Mouse (Mus musculus) hindbrain, embryonic 16.5 days (tissue): Measurements from ENCODE around the gene Vamp5. TPM values are rescaled to one million over a fixed set of nuclear protein-coding genes. Genes with fewer than 3 reads are reported as not detected.

Experiments
- ATAC-seq: fragments of 200-750 bp; cut with Nextera tagmentation; 2 replicates; pipeline ENCODE4 v1.8.0; 2017; ENCODE audit warnings: moderate TSS enrichment, moderate library complexity
- H3K27ac ChIP-seq: fragments of 300-500 bp; sonication (generic); 2 replicates; pipeline ENCODE4 v1.5.1; 2014; ENCODE audit warnings: low read depth, mild to moderate bottlenecking, control low read depth, low read length, moderate library complexity
- H3K27me3 ChIP-seq: fragments of 300-500 bp; sonication (generic); replicated peaks from 2 replicates; pipeline ENCODE4 v1.6.1; 2014; ENCODE audit warnings: low read length; ENCODE audit not compliant: control insufficient read depth, insufficient read depth
- H3K36me3 ChIP-seq: fragments of 300-500 bp; sonication (generic); 2 replicates; pipeline ENCODE4 v1.6.1; 2014; ENCODE audit warnings: mild to moderate bottlenecking, low read length, moderate library complexity, mixed read lengths; ENCODE audit not compliant: control insufficient read depth, insufficient read depth
- H3K4me1 ChIP-seq: fragments of 300-500 bp; sonication (generic); 2 replicates; pipeline ENCODE4 v1.6.1; 2014; ENCODE audit warnings: low read depth, low read length; ENCODE audit not compliant: control insufficient read depth, insufficient read depth
- H3K4me2 ChIP-seq: fragments of 300-500 bp; sonication (generic); 2 replicates; pipeline ENCODE4 v1.6.1; 2014; ENCODE audit warnings: mild to moderate bottlenecking, low read length, control low read depth, moderate library complexity
- H3K4me3 ChIP-seq: fragments of 300-500 bp; sonication (generic); 2 replicates; pipeline ENCODE4 v1.5.1; 2014; ENCODE audit warnings: mild to moderate bottlenecking, low read length, control low read depth, moderate library complexity
- H3K9ac ChIP-seq: fragments of 300-500 bp; sonication (generic); 2 replicates; pipeline ENCODE4 v1.6.1; 2014; ENCODE audit warnings: low read depth, mild to moderate bottlenecking, control low read depth, low read length, moderate library complexity
- H3K9me3 ChIP-seq: fragments of 300-500 bp; sonication (generic); 2 replicates; pipeline ENCODE4 v1.6.1; 2014; ENCODE audit warnings: mild to moderate bottlenecking, low read length, moderate library complexity; ENCODE audit not compliant: control insufficient read depth
- WGBS: fragments of 180-500 bp; shearing (Covaris S2); extraction: QIAGEN DNeasy Blood & Tissue Kit; methylation state at CpG from one replicate; pipeline ENCODE4 v1.1.7; 2014; 5-methylcytosine and 5-hydroxymethylcytosine counted together
- polyA plus RNA-seq: library from polyadenylated mRNA; unstranded; fragments of >200 nt; fragmentation: Nextera tagmentation; extraction: Ambion mirVana; gene quantifications from 2 replicates; pipeline ENCODE4 v1.2.1, GENCODE M21; 2015

Gene Vamp5
- 16.2 and 20.1 TPM in 2 replicates for polyA plus RNA-seq

- 3% methylated on average over 43 of the region's 49 CpGs for WGBS
- no peaks in the 10 kb centered on the region for H3K9me3 ChIP-seq
- H3K4me2 ChIP-seq: peak within 1 kb of the TSS; percentile 62
- H3K4me3 ChIP-seq: peak within 1 kb of the TSS; percentile 44
- no peaks in the 10 kb centered on the region for H3K36me3 ChIP-seq
- peak within 1 kb of the TSS; percentile 54 for H3K9ac ChIP-seq
- 0 out of 2 replicates have a peak, but pooled peaks have one; percentile 40 for ATAC-seq
- peaks cover 4% of the 10 kb centered on the region for H3K4me1 ChIP-seq
- peaks cover 10% of the 10 kb centered on the region for H3K27me3 ChIP-seq
- H3K27ac ChIP-seq: no peak within 1 kb of the TSS
Observed at GRCm38 (mm10) chr6:72380131-72380770, at the start of gene Vamp5. Gene Vamp5, minus strand, starts transcription at chr6:72380468.

GRCm38 (mm10) chr6:72429061-72429842, 49.0 kb upstream of the Vamp5 start:
- no peak overlapping the region for H3K4me2 ChIP-seq
- H3K4me1 ChIP-seq: no peaks in the 10 kb centered on the region
- WGBS: 88% methylated on average over 21 of the region's 21 CpGs
- H3K27ac ChIP-seq: no peak overlapping the region
- no peak for ATAC-seq
- H3K27me3 ChIP-seq: no peaks in the 10 kb centered on the region
- no peak overlapping the region for H3K9ac ChIP-seq
- H3K4me3 ChIP-seq: no peak overlapping the region
- H3K9me3 ChIP-seq: no peaks in the 10 kb centered on the region
- peaks cover 38% of the 10 kb centered on the region for H3K36me3 ChIP-seq

- no peaks in the 10 kb centered on the region for H3K4me1 ChIP-seq
- WGBS: 39% methylated on average over 8 of the region's 8 CpGs
- no peak overlapping the region for H3K27ac ChIP-seq
- no peak overlapping the region for H3K4me3 ChIP-seq
- H3K9ac ChIP-seq: no peak overlapping the region
- peak; percentile 85 for ATAC-seq
- no peak overlapping the region for H3K4me2 ChIP-seq
- H3K27me3 ChIP-seq: no peaks in the 10 kb centered on the region
- H3K36me3 ChIP-seq: peaks cover 42% of the 10 kb centered on the region
- no peaks in the 10 kb centered on the region for H3K9me3 ChIP-seq
Observed at GRCm38 (mm10) chr6:72428036-72428435, 47.8 kb upstream of the Vamp5 start.

- Histone ChIP-seq H3K4me2 (no peak overlapping the region), H3K4me3 (no peak overlapping the region), H3K9ac (no peak overlapping the region), H3K36me3 (peaks cover 28% of the 10 kb centered on the region), H3K9me3 (no peaks in the 10 kb centered on the region), H3K27ac (no peak overlapping the region), H3K4me1 (no peaks in the 10 kb centered on the region), H3K27me3 (no peaks in the 10 kb centered on the region)
- ATAC-seq: no peak
- WGBS: 94% methylated on average over 11 of the region's 11 CpGs
Observed at GRCm38 (mm10) chr6:72425646-72426045, 45.4 kb upstream of the Vamp5 start.

DNA sequence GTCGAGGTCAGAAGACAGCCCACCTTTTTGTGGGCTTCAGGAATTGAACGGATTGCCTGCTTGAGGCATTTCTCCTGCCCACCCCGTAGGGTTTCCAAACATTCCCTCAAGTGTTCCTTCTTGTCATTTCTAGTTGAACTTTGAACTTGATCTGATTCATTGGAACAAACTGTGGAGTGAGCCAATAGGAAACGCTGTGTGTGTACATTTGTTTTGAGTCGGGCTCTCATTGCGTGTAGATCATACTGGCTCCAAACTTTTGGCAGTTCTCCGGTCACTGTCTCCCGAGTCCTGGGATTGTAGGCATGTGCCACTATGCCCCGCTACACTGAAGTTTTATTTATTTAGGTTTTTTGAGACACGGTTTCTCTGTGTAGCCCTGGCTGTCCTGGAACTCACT, 40.6 kb upstream of the Vamp5 start:
- WGBS: 95% methylated on average over 10 of the region's 10 CpGs
- no peaks in the 10 kb centered on the region for H3K9me3 ChIP-seq
- H3K36me3 ChIP-seq: peaks cover 24% of the 10 kb centered on the region
- H3K9ac ChIP-seq: no peak overlapping the region
- no peak overlapping the region for H3K27ac ChIP-seq
- no peaks in the 10 kb centered on the region; the same call in 1 of the 2 replicates for H3K4me1 ChIP-seq
- no peak overlapping the region for H3K4me3 ChIP-seq
- no peak overlapping the region for H3K4me2 ChIP-seq
- no peaks in the 10 kb centered on the region for H3K27me3 ChIP-seq
- ATAC-seq: no peak

DNA sequence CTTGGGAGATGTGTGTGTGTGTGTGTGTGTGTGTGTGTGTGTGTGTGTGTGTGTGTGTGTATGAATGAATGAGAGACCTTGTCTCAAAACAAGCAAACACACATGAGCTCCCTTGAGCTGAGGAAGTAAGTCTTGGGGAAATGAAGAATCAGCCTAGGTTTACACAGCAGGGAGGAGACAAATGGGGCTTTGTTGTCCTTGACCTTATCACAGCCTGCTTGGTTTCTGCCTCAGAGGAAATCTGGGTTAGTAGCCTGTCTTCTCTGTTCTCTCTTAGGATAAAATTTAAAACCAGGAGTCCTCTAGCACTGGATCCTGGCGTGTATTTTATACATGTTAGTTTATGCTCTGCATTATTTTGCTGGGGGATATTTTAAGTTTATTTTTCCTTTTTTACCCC, 39.5 kb upstream of the Vamp5 start:
- Histone ChIP-seq H3K36me3 (peaks cover 13% of the 10 kb centered on the region), H3K27me3 (no peaks in the 10 kb centered on the region), H3K27ac (no peak overlapping the region), H3K4me2 (no peak overlapping the region), H3K4me1 (peaks cover 8% of the 10 kb centered on the region), H3K9me3 (no peaks in the 10 kb centered on the region), H3K4me3 (no peak overlapping the region), H3K9ac (no peak overlapping the region)
- no peak for ATAC-seq
- WGBS: 90% methylated on average over 1 of the region's 1 CpGs

- Histone ChIP-seq H3K4me1 (peaks cover 15% of the 10 kb centered on the region), H3K4me2 (no peak overlapping the region), H3K9ac (no peak overlapping the region), H3K27me3 (no peaks in the 10 kb centered on the region), H3K36me3 (peaks cover 9% of the 10 kb centered on the region), H3K9me3 (no peaks in the 10 kb centered on the region), H3K4me3 (no peak overlapping the region), H3K27ac (no peak overlapping the region)
- ATAC-seq: no peak
- WGBS: 91% methylated on average over 4 of the region's 4 CpGs
Observed at GRCm38 (mm10) chr6:72418279-72418678, 38.0 kb upstream of the Vamp5 start.

DNA sequence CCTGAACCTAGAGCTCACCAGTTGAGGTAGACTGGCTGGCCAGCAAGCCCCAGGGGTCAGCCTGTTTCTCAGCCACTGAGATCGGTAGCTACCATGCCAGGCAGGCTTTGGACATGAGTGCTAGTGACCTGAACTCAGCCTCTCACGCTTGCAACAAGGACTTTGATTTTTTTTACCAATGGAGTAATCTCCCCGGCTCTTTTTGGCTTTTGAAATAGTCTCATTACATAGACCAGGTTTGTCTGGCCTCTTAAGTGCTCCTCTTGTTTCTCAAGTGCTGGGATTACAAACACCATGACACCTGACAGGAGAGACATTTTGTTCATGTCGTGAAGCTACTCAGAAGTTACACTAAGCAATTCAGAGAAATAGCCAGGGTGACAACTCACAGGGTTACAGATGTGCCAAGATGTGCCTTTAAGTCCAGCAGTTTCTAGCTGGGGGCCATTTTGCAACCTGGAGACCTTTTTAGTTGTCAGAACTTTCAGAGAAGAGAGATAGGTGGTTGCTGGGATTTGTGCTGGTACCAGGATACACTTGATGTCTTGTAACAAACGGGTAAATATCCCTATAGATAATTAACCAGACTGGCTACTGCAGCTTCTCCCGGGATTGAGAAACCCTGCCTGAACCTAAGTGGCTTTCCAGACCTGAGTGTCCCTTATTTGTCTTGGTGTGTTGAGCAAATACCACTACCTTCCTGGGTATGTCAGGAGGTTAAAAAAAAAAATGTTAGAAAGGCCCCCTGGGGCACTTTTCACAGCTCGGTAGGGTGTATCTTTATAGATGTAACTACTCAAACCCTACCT, 35.9 kb upstream of the Vamp5 start:
- WGBS: 85% methylated on average over 7 of the region's 7 CpGs
- H3K9ac ChIP-seq: no peak overlapping the region
- peaks cover 7% of the 10 kb centered on the region; the same call in 1 of the 2 replicates for H3K36me3 ChIP-seq
- no peak overlapping the region for H3K4me3 ChIP-seq
- ATAC-seq: no peak
- no peak overlapping the region for H3K4me2 ChIP-seq
- H3K27ac ChIP-seq: no peak overlapping the region
- H3K4me1 ChIP-seq: peaks cover 15% of the 10 kb centered on the region
- no peaks in the 10 kb centered on the region for H3K27me3 ChIP-seq
- no peaks in the 10 kb centered on the region for H3K9me3 ChIP-seq

DNA sequence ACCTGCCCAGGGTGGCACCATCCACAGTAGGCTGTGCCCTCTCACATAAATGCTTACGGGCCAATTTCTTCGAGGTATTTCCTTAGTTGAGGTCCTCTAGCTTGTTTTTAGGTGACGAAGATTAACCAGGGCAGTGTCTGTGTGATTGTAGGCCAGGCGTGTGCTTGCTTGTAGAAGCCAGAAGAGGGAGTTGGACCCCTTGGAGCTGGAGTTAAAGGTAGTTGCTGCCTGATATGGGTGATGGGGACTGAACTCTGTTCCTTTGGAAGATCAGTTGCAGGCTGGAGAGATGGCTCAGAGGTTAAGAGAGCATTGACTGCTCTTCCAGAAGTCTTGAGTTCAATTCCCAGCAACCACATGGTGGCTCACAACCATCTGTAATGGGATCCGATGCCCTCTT, 34.9 kb upstream of the Vamp5 start:
- H3K9me3 ChIP-seq: no peaks in the 10 kb centered on the region
- peak overlapping the region; percentile 65 for H3K4me3 ChIP-seq
- H3K36me3 ChIP-seq: peaks cover 7% of the 10 kb centered on the region; the same call in 1 of the 2 replicates
- 86% methylated on average over 5 of the region's 5 CpGs for WGBS
- peaks cover 15% of the 10 kb centered on the region for H3K4me1 ChIP-seq
- no peak overlapping the region for H3K9ac ChIP-seq
- no peak overlapping the region for H3K27ac ChIP-seq
- no peaks in the 10 kb centered on the region; the same call in 1 of the 2 replicates for H3K27me3 ChIP-seq
- peak overlapping the region; percentile 69 for H3K4me2 ChIP-seq
- ATAC-seq: no peak
